Mouse (Mus musculus) hindbrain, embryonic 10.5 days (tissue): ENCODE measurements around the gene Hsd17b2. TPM values are rescaled to one million over a fixed set of nuclear protein-coding genes. Genes with fewer than 3 reads are reported as not detected.

Source experiments
- DNase-seq: peaks from one replicate; pipeline ENCODE4 v3.0.0-alpha.2; 2017; ENCODE audit warnings: low spot score
- H3K27ac ChIP-seq: fragments of 300-500 bp; sonication (generic); 2 replicates; pipeline ENCODE4 v1.5.1; 2016; ENCODE audit warnings: mild to moderate bottlenecking, moderate library complexity
- H3K27me3 ChIP-seq: fragments of 300-500 bp; sonication (generic); 2 replicates; pipeline ENCODE4 v1.6.1; 2016; ENCODE audit warnings: mild to moderate bottlenecking; ENCODE audit not compliant: poor library complexity, insufficient read depth, severe bottlenecking
- H3K36me3 ChIP-seq: fragments of 300-500 bp; sonication (generic); 2 replicates; pipeline ENCODE4 v1.6.1; 2016; ENCODE audit warnings: mild to moderate bottlenecking, moderate library complexity
- H3K4me1 ChIP-seq: fragments of 300-500 bp; sonication (generic); replicated peaks from 2 replicates; pipeline ENCODE4 v1.6.1; 2016; ENCODE audit warnings: mild to moderate bottlenecking
- H3K4me3 ChIP-seq: fragments of 300-500 bp; sonication (generic); 2 replicates; pipeline ENCODE4 v1.5.1; 2016; ENCODE audit warnings: mild to moderate bottlenecking, moderate library complexity
- H3K9me3 ChIP-seq: fragments of 300-500 bp; sonication (generic); 2 replicates; pipeline ENCODE4 v1.6.1; 2016; ENCODE audit warnings: mild to moderate bottlenecking, moderate library complexity
- WGBS: fragments of 180-500 bp; shearing (Covaris S2); methylation state at CpG from one replicate; pipeline ENCODE4 v1.1.7; 2016; 5-methylcytosine and 5-hydroxymethylcytosine counted together
- polyA plus RNA-seq: library from polyadenylated mRNA; unstranded; fragments of >200 nt; fragmentation: Nextera tagmentation; extraction: Ambion mirVana; gene quantifications from 2 replicates; pipeline ENCODE4 v1.2.1, GENCODE M21; 2016

Gene Hsd17b2
- polyA plus RNA-seq, 1 experiment from 2014 or later: not detected

DNA sequence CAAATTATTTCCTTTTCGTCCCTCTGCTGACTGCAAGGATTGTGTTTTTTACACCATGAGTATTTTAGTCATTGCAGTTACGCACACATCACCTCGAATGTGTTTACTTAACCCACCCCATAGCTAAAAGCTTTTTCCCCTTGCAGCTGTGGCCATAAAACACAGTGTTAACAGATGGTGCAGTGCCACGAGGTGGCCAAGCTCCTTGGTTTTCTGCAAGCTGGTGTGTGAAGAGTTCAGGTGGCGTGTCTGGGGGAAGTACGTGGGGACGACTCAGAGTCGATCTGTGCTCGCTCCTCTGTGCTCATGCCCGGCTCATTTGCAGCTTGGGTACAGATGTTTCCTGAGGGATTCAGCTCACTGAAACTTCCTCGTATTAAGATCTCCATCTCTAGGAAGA lies 17.2 kb upstream of the Hsd17b2 start:
- Histone ChIP-seq H3K4me3 (no peak overlapping the region), H3K9me3 (no peaks in the 10 kb centered on the region), H3K27me3 (no peaks in the 10 kb centered on the region), H3K4me1 (no peaks in the 10 kb centered on the region), H3K27ac (no peak overlapping the region), H3K36me3 (no peaks in the 10 kb centered on the region)
- 80% methylated on average over 11 of the region's 11 CpGs for WGBS
- no peak for DNase-seq

- 91% methylated on average over 7 of the region's 7 CpGs for WGBS
- Histone ChIP-seq H3K4me3 (no peak overlapping the region), H3K27ac (no peak overlapping the region), H3K36me3 (no peaks in the 10 kb centered on the region), H3K9me3 (no peaks in the 10 kb centered on the region), H3K4me1 (no peaks in the 10 kb centered on the region), H3K27me3 (no peaks in the 10 kb centered on the region)
- no peak for DNase-seq
Observed at GRCm38 (mm10) chr8:117687890-117688289, 13.8 kb upstream of the Hsd17b2 start.

GRCm38 (mm10) chr8:117692131-117692530 lies 9.6 kb upstream of the Hsd17b2 start:
- no peaks in the 10 kb centered on the region for H3K4me1 ChIP-seq
- H3K4me3 ChIP-seq: no peak overlapping the region
- no peak overlapping the region for H3K27ac ChIP-seq
- H3K36me3 ChIP-seq: no peaks in the 10 kb centered on the region
- no peaks in the 10 kb centered on the region for H3K27me3 ChIP-seq
- 91% methylated on average over 4 of the region's 4 CpGs for WGBS
- DNase-seq: no peak
- H3K9me3 ChIP-seq: 0 out of 2 replicates have a peak, but pooled peaks cover 2% of the 10 kb centered on the region

GRCm38 (mm10) chr8:117695636-117696035 lies 6.1 kb upstream of the Hsd17b2 start:
- Histone ChIP-seq H3K27me3 (no peaks in the 10 kb centered on the region), H3K4me1 (no peaks in the 10 kb centered on the region), H3K9me3 (0 out of 2 replicates have a peak, but pooled peaks cover 2% of the 10 kb centered on the region), H3K36me3 (no peaks in the 10 kb centered on the region), H3K4me3 (no peak overlapping the region), H3K27ac (no peak overlapping the region)
- WGBS: 90% methylated on average over 1 of the region's 1 CpGs
- no peak for DNase-seq

- H3K27ac ChIP-seq: no peak overlapping the region
- no peak overlapping the region for H3K4me3 ChIP-seq
- no peak for DNase-seq
- peaks cover 8% of the 10 kb centered on the region for H3K4me1 ChIP-seq
- H3K36me3 ChIP-seq: no peaks in the 10 kb centered on the region
- 0 out of 2 replicates have a peak, but pooled peaks cover 2% of the 10 kb centered on the region for H3K9me3 ChIP-seq
- 53% methylated on average over 5 of the region's 5 CpGs for WGBS
- no peaks in the 10 kb centered on the region for H3K27me3 ChIP-seq
Observed at GRCm38 (mm10) chr8:117697248-117697647, 4.5 kb upstream of the Hsd17b2 start.

DNA sequence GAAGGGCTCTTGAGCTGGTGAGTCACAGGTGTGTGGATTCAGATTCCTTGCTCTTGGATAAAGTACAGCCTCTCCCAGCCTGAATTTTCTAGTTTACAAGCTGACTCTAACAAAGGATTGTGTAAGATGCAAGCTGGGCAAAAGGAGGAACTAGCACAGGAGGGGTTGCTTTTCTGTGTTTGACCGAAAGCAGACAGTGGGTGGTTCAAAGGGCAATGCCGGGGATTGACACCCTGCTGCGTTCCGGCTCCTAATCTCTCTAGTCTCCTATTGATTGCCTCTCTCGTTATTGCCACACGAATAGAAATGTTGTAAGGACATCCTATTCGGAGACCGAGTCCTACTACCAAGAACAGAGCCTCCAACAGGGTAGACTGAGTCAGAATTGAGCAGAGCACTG lies 1.0 kb upstream of the Hsd17b2 start:
- no peak overlapping the region for H3K27ac ChIP-seq
- H3K4me3 ChIP-seq: no peak overlapping the region
- H3K27me3 ChIP-seq: no peaks in the 10 kb centered on the region
- H3K4me1 ChIP-seq: peaks cover 8% of the 10 kb centered on the region
- H3K9me3 ChIP-seq: no peaks in the 10 kb centered on the region
- H3K36me3 ChIP-seq: no peaks in the 10 kb centered on the region
- no peak for DNase-seq
- WGBS: 65% methylated on average over 8 of the region's 8 CpGs

GRCm38 (mm10) chr8:117701246-117701645 lies 458 bp upstream of the Hsd17b2 start:
- Histone ChIP-seq H3K9me3 (no peaks in the 10 kb centered on the region), H3K4me1 (peaks cover 8% of the 10 kb centered on the region), H3K27ac (no peak overlapping the region), H3K27me3 (no peaks in the 10 kb centered on the region), H3K36me3 (no peaks in the 10 kb centered on the region), H3K4me3 (no peak overlapping the region)
- no peak for DNase-seq
- WGBS: 91% methylated on average over 8 of the region's 8 CpGs

DNA sequence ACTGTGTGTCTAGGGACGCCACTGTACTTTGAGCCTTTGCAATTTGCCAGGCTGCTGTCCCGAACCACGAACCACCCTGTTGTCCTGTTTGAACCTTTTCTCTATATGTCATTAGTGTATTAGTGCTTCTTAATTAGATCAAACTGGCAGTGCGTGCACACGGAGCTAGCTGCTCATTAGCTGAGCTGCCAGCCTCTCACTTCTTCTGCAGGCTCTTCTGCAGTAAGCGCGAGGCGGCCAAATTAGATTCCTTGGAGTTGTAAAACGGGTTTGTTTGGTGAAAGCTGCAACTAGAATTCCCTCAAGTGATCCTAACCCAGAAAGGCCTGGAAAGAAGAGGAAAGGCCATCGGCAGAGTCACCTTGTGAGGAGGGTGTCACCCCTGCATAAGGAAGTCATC lies 997 bp downstream of the Hsd17b2 start:
- H3K27me3 ChIP-seq: no peaks in the 10 kb centered on the region
- DNase-seq: no peak
- H3K27ac ChIP-seq: no peak overlapping the region
- no peak overlapping the region for H3K4me3 ChIP-seq
- 70% methylated on average over 10 of the region's 10 CpGs for WGBS
- H3K9me3 ChIP-seq: no peaks in the 10 kb centered on the region
- no peaks in the 10 kb centered on the region for H3K36me3 ChIP-seq
- H3K4me1 ChIP-seq: peaks cover 8% of the 10 kb centered on the region

- no peaks in the 10 kb centered on the region for H3K9me3 ChIP-seq
- no peaks in the 10 kb centered on the region for H3K36me3 ChIP-seq
- WGBS: 82% methylated on average over 4 of the region's 4 CpGs
- H3K4me1 ChIP-seq: peaks cover 6% of the 10 kb centered on the region
- no peak overlapping the region for H3K4me3 ChIP-seq
- no peak overlapping the region for H3K27ac ChIP-seq
- no peak for DNase-seq
- H3K27me3 ChIP-seq: no peaks in the 10 kb centered on the region
Observed at GRCm38 (mm10) chr8:117706141-117706540, 4.4 kb downstream of the Hsd17b2 start.

DNA sequence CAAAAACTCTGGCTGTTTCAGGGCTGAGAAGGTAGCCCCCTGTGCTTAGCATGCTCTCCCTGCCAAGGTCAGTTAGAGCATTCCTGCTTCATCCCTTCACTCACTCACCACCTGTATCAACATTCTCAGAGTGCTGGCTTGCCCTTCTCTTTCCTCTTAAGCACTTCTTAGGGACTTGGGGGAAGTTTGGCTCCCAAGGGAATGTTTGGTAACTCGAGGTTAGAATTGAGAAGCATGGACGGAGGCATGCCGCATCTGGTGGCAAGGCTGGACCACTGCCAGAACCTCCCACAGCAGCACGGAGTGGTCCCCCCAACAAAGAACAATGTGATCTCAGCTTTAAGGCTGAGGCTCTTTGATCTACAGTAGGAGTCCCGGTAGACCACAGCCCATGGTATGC lies 10.5 kb downstream of the Hsd17b2 start:
- H3K36me3 ChIP-seq: no peaks in the 10 kb centered on the region
- DNase-seq: no peak
- no peaks in the 10 kb centered on the region for H3K4me1 ChIP-seq
- H3K27ac ChIP-seq: no peak overlapping the region
- 69% methylated on average over 5 of the region's 5 CpGs for WGBS
- no peak overlapping the region for H3K4me3 ChIP-seq
- no peaks in the 10 kb centered on the region for H3K9me3 ChIP-seq
- no peaks in the 10 kb centered on the region for H3K27me3 ChIP-seq

- Histone ChIP-seq H3K4me3 (no peak overlapping the region), H3K27me3 (no peaks in the 10 kb centered on the region), H3K36me3 (no peaks in the 10 kb centered on the region), H3K27ac (no peak overlapping the region), H3K9me3 (no peaks in the 10 kb centered on the region), H3K4me1 (no peaks in the 10 kb centered on the region)
- 90% methylated on average over 5 of the region's 5 CpGs for WGBS
- DNase-seq: no peak
Observed at GRCm38 (mm10) chr8:117714604-117715003, 12.9 kb downstream of the Hsd17b2 start.

GRCm38 (mm10) chr8:117715896-117716295 lies 14.2 kb downstream of the Hsd17b2 start:
- Histone ChIP-seq H3K9me3 (no peaks in the 10 kb centered on the region), H3K4me1 (no peaks in the 10 kb centered on the region), H3K27me3 (no peaks in the 10 kb centered on the region), H3K4me3 (no peak overlapping the region), H3K27ac (no peak overlapping the region), H3K36me3 (no peaks in the 10 kb centered on the region)
- 78% methylated on average over 5 of the region's 5 CpGs for WGBS
- no peak for DNase-seq

DNA sequence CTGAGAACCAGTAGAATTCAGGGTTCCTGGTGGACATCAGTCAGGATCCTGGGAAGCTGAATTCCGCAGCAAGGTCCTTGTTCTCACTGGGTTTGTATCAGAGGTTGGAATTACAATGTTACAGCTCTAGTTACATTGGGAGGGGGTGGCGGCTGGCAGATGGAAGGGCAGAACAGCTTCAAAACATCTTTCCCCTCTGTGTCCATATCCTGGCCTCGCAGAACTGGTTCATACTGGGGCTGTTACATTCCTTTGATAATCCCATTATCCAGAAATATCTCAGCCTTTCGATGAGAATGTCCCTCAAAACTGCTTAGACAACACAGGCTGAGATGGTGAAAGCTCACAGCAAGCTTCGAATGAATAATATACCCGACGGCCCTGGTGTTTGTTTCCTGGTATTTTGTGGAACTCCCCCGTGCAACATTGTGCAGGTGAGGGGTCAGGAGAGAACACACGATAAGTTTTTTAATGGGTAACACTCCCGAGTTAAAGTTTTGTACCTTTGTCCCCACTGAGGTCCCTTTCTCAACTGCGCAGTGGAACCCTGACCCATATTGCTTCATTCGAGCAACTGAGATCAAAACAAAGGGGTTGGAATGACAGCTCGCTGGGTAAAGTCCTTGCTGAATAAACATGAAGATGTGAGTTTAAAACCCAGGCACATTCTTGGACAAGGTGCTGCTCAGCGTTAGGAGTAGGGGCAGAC lies 16.6 kb downstream of the Hsd17b2 start:
- H3K27ac ChIP-seq: no peak overlapping the region
- no peaks in the 10 kb centered on the region for H3K4me1 ChIP-seq
- no peaks in the 10 kb centered on the region for H3K36me3 ChIP-seq
- no peaks in the 10 kb centered on the region for H3K9me3 ChIP-seq
- no peak overlapping the region for H3K4me3 ChIP-seq
- DNase-seq: no peak
- H3K27me3 ChIP-seq: no peaks in the 10 kb centered on the region
- 86% methylated on average over 14 of the region's 14 CpGs for WGBS

- 73% methylated on average over 7 of the region's 7 CpGs for WGBS
- Histone ChIP-seq H3K27ac (no peak overlapping the region), H3K36me3 (no peaks in the 10 kb centered on the region)
Observed at GRCm38 (mm10) chr8:117726467-117726866, 24.8 kb downstream of the Hsd17b2 start.

More at GRCm38 (mm10) chr8:117726467-117726866, 24.8 kb downstream of the Hsd17b2 start:
- H3K4me1 ChIP-seq: peaks cover 16% of the 10 kb centered on the region
- H3K4me3 ChIP-seq: no peak overlapping the region
- H3K9me3 ChIP-seq: no peaks in the 10 kb centered on the region
- H3K27me3 ChIP-seq: no peaks in the 10 kb centered on the region
- no peak for DNase-seq
